Comparison of ENCODE assay signal across 8 mouse cellular contexts in the genomic region with DNA sequence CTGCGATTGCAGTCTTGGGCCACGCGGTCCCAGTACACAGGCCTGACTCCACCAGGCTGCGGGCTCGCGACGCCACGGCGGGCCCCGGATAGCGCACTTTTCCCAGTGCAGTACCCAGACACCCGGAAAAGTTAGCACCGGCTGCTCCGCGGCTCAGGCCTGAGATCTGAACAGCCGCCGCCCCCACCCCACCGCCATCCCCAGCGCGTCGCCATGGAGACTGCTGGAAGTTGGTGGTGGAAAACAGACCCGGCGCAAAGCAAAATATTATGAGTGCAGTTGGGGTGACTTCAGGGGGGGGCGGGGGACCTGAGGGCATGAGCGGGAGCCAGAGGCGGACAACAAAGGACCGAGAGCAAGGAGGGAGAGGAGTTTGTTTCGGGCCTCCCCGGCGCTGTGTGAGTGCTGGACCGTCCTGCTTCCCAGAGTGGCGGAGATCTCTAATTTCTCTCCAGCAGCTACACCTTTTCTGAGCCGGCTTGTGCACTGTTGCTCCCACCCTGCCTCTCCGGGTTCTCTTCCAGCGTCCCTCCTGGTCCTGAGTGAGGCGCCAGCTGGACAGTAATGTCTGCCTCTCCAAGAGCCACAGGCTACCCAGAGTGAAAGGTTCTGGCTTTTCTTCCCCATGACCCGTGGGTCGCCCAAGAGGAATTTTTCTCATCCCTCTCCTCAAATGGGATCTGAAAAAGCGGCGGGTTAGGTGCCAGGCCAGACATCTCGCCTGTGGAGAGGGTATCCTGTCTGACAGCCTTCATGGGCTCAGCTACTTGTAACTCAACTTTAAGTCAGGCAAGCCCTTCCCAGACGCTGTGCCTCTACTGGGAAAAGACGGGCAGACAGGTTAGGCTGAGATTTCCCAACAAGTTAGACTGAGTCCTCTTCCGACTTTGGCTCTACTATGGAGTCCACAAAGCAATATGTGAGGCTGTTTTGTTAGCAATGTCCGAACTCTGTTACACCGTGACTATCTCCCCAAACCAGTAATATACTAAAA. TPM values are rescaled to one million over a fixed set of nuclear protein-coding genes. Genes with fewer than 3 reads are reported as not detected.
DNase-seq lines count a peak whose midpoint lies in the region; ATAC-seq lines count a peak whose summit lies in the region.

No protein-coding gene starts in this region.

- 0 out of 2 replicates have a peak, but pooled peaks have one; percentile 48 for ATAC-seq in intestine, embryonic 14.5 days (replicated peaks; ENCODE audit: low FRiP score, low TSS enrichment, low read depth)
- no peak for ATAC-seq in CD4-positive, CD25-positive, alpha-beta regulatory T cell, adult 4 months

- no peak overlapping the region for H3K27ac ChIP-seq in intestine, embryonic 14.5 days (ENCODE audit: low read depth)

- peak; percentile 25 to 28 for DNase-seq in cerebellum, postnatal 25 days
- DNase-seq in cerebellum, adult 9-11 months, result no peak
- peak; percentile 12 to 14 for DNase-seq in lung, postnatal 4 days
- DNase-seq in lung, adult 18-20 months, result no peak
- DNase-seq in intestine, embryonic 14.5 days (ENCODE audit: low spot score), result peak; percentile 72
- DNase-seq in retina, postnatal 1 day, result peak; percentile 78
- no peak for DNase-seq in left cerebral cortex, adult 18-20 months (ENCODE audit: low spot score in 2 of 2)

- peaks cover 21% of the 10 kb centered on the region for H3K4me1 ChIP-seq in intestine, embryonic 14.5 days (replicated peaks; ENCODE audit: control insufficient read depth, insufficient read depth, low read length)

- H3K27me3 ChIP-seq in intestine, embryonic 14.5 days (replicated peaks; ENCODE audit: control insufficient read depth, insufficient read depth, low read length), result peaks cover 90% of the 10 kb centered on the region

- no peaks in the 10 kb centered on the region for H3K9me3 ChIP-seq in intestine, embryonic 14.5 days (ENCODE audit: control insufficient read depth, low read length)

- peak overlapping the region; percentile 54 for H3K4me2 ChIP-seq in intestine, embryonic 14.5 days (ENCODE audit: low read length)

- WGBS in intestine, embryonic 14.5 days, result 6% methylated on average over 46 of the region's 46 CpGs

- no peak overlapping the region for H3K9ac ChIP-seq in intestine, embryonic 14.5 days (ENCODE audit: low read length)

- peak overlapping the region; percentile 27 for H3K4me3 ChIP-seq in intestine, embryonic 14.5 days (ENCODE audit: low read depth, low read length)

- no peaks in the 10 kb centered on the region for H3K36me3 ChIP-seq in intestine, embryonic 14.5 days (ENCODE audit: control insufficient read depth, insufficient read depth, low read length)

RNA-seq across cellular contexts. Expression of a gene that starts 4.6 kb away (rescaled TPM):
- not detected in 2 replicates for polyA plus RNA-seq in intestine, embryonic 14.5 days (2014; fragmentation: Nextera tagmentation; extraction: Ambion mirVana)
- total RNA-seq in left cerebral cortex, adult 18-20 months (2021), result 10 to 100 TPM; 10.1 to 12.5 TPM
- polyA plus RNA-seq in CD4-positive, CD25-positive, alpha-beta regulatory T cell, adult 4 months (2017; shearing (Covaris generic)), result not detected

Comparison
In these comparisons a context has a peak if more than half of its experiments do, and no peak if none do; other contexts are left out.
1. DNase-seq: peak in cerebellum, postnatal 25 days (2 of 2), lung, postnatal 4 days (2 of 2), intestine, embryonic 14.5 days (single experiment) and retina, postnatal 1 day (single experiment); none in cerebellum, adult 9-11 months (single experiment), lung, adult 18-20 months (0 of 2) and left cerebral cortex, adult 18-20 months (0 of 2).